Mouse (Mus musculus) Patski (cell line): ENCODE measurements at regions not wholly inside any gene's neighbourhood (a gene's known extent, or its start where the extent isn't known, plus 50 kb on each side); places are given as distances from the start of the nearest gene placed in this dataset.

Experiments used
- ATAC-seq: fragments of 100-300 bp; one replicate; pipeline ENCODE4 v1.8.0; 2021
- CTCF ChIA-PET: fragments of 350-600 bp; sonication (Branson Sonifier 250); formaldehyde crosslinking; loops from one replicate; lab custom pipeline; 2022; ENCODE audit warnings: inconsistent platforms; lab: Charles Lee
- POLR2A ChIA-PET: fragments of 350-600 bp; sonication (Branson Sonifier 250); formaldehyde crosslinking; loops from one replicate; lab custom pipeline; 2022; ENCODE audit warnings: antibody characterized with exemption, inconsistent platforms; lab: Charles Lee
- DNase-seq: peaks from one replicate; pipeline ENCODE4 v3.0.0-alpha.2; 2011; ENCODE audit warnings: low read depth, low spot score
- H3K27me3 ChIP-seq: fragments of 371-371 bp; one replicate; pipeline ENCODE4 v1.5.1; 2021
- CTCF ChIP-seq: fragments of 100-300 bp; IDR thresholded peaks from one replicate; pipeline ENCODE4 v1.5.1; 2021
- in situ Hi-C: fragments of 300-500 bp; cut with MboI; formaldehyde crosslinking; loops from 3 replicates; pipeline ENCODE4 v1.11.1; 2018; ENCODE audit warnings: low pct_unique_long_range_greater_than_20kb, mixed read lengths

DNA sequence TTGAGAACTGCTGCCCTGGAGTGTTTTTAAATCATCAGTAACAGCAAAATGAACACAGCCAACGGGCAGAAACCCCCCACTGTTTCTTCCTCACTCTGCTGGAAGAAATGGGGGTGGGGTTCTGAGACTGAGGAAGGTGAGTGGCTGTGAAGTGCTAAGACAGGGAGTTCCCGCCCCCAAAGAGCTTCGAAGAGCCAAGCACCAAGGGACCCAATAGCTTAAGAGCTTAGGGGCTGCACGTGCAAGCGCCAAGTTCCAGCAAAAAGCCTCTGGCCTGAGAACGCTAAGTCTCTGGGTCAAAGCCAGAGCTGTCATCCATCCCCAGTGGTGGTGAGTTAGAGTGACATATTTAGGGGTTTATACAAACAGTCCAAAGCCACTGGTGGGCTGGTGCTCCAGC, 55.1 kb upstream of the Pcbd1 start:
- no peak for TF ChIP-seq CTCF
- CTCF ChIA-PET, result no interaction called here
- POLR2A ChIA-PET, result no interaction called here
- H3K27me3 ChIP-seq, result no peaks in the 10 kb centered on the region
- in situ Hi-C loops, result no loop called here
- DNase-seq, result no peak
- ATAC-seq, result no peak

DNA sequence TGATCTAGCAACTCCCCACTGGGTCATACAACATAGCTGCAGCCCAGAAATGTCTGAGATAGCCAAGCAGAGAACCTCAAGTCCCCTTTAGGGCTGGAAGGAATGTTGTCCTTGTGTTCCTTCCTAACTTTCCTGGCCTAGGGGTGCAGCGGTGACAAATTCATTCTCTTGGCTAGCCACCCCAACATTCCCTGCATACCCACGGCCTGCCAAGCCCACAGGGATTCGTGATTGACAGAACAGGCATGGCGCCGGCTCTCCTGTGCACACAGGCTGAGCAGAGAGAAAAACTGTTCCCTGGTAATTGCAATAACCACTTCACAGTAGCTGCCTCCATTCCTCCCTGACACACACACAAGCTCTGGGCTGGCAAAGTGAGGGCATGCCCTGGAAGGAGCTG, 60.5 kb upstream of the Pcbd1 start:
- CTCF ChIA-PET, result interaction anchor here (1.2 kb wide), 1 partner anchor 10 kb away, joined by 3 read pairs; no protein-coding TSS in a partner anchor
- in situ Hi-C loops, result no loop called here
- POLR2A ChIA-PET, result no interaction called here
- DNase-seq (no peak), ATAC-seq (no peak)
- no peak for TF ChIP-seq CTCF
- H3K27me3 ChIP-seq, result no peaks in the 10 kb centered on the region

DNA sequence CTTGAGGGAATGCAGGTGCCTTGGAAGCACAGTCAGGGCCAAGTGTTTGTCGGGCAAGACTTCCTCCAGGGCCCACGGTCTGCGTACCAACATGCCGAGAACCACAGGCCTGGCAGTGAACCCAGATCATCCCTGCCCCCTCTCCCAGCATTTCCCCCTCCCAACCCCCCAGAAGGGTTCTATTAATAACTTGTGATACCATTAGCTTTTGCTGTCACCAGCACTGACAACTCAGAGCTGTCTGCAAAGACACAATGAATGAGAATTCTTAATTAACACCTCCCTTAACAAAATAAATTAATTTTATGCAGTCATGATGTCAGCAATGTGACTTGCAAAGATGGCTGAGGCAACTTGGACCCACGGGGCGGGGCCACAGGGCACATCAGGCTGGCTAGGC, 61.9 kb upstream of the Pcbd1 start:
- POLR2A ChIA-PET, result no interaction called here
- no peak for TF ChIP-seq CTCF
- no peak for ATAC-seq
- in situ Hi-C loops, result no loop called here
- CTCF ChIA-PET, result no interaction called here
- DNase-seq, result no peak
- H3K27me3 ChIP-seq, result no peaks in the 10 kb centered on the region

DNA sequence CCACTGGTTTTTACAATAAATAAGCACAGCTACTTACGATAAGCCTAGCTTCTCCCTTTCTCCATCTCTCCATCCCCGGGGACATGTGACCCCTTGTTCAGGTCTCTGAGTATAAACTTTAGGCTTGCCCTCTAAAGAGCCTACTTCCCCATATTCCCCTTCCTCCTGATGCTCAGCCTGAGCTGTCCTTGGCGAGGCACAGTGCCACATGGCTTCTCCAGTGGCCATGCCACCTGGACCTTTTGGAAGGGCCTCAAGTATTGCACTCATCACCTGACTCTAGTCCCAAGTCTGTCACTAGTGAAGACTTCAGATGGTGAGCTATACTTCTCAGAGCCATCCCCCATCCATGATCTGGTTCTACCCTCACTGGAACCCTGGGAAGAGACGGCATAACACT, 64.1 kb upstream of the Pcbd1 start:
- no peak for TF ChIP-seq CTCF
- DNase-seq (no peak), ATAC-seq (no peak)
- peaks cover 6% of the 10 kb centered on the region for H3K27me3 ChIP-seq
- in situ Hi-C loops, result no loop called here
- ChIA-PET CTCF (no interaction called here), POLR2A (no interaction called here)

DNA sequence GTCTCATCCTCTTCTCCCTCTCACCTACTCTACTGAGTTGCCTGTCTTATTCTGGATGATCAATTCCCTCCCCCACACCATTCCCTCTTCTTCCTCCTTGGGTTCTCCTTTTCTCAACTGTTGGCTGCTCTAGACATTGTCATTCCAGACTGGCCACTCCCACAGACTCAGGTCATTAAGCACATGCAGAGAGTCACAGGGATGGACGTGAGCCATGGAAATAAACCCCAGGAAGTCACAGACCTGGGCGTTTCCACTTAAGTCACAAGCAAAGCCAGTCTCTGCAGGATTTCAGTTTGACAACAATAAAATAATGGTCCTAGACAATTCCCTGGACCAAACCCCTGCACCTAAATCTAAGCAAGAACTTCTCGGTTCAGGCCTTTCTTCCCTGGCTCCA, 65.0 kb upstream of the Pcbd1 start:
- POLR2A ChIA-PET, result no interaction called here
- TF ChIP-seq CTCF, result no peak
- CTCF ChIA-PET, result no interaction called here
- peaks cover 11% of the 10 kb centered on the region for H3K27me3 ChIP-seq
- in situ Hi-C loops, result no loop called here
- no peak for ATAC-seq
- DNase-seq, result no peak

DNA sequence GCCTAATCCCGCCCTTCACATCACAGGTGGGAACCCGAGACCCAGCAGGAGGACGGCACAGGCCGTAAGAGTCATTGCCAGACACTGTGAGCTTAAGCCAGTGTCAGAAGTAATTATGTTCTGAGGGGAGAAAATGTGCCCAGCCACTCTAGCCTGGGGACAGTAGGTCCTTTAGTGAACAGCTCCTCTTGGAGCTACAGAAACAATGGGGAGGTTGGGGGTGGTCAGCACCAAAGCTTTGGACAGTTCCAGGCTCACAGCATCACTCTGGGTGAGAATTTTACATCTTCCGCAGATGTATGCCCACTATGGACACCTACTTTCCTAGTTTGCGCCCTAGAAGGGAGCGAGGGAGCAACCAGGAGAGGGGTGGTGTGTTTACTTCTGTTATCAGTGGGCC, 65.7 kb upstream of the Pcbd1 start:
- ATAC-seq (peak; percentile 15), DNase-seq (no peak)
- in situ Hi-C loops, result no loop called here
- TF ChIP-seq CTCF, result no peak
- ChIA-PET POLR2A (no interaction called here), CTCF (no interaction called here)
- H3K27me3 ChIP-seq, result peaks cover 11% of the 10 kb centered on the region

DNA sequence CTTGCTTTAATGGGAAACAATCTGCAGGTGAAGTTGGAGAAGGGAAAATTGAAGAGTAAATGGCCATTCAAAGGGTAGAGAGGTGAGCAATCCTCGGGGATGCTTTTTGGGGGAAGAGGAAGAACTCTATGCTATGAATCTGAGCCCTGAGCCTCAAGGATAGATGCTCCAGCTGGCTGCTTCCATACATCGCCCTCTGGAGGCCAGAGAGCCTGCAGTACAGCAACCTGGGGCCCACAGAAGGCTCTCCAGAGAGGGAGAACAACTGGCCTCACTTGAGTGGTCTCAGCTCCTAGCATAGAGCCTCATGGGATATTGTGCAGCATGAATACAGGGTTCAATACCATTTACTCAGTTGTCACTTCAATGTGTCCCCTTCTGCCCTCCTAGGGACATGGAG, 69.6 kb upstream of the Pcbd1 start:
- TF ChIP-seq CTCF, result no peak
- CTCF ChIA-PET, result no interaction called here
- in situ Hi-C loops, result no loop called here
- peaks cover 11% of the 10 kb centered on the region for H3K27me3 ChIP-seq
- DNase-seq (no peak), ATAC-seq (no peak)
- POLR2A ChIA-PET, result no interaction called here

DNA sequence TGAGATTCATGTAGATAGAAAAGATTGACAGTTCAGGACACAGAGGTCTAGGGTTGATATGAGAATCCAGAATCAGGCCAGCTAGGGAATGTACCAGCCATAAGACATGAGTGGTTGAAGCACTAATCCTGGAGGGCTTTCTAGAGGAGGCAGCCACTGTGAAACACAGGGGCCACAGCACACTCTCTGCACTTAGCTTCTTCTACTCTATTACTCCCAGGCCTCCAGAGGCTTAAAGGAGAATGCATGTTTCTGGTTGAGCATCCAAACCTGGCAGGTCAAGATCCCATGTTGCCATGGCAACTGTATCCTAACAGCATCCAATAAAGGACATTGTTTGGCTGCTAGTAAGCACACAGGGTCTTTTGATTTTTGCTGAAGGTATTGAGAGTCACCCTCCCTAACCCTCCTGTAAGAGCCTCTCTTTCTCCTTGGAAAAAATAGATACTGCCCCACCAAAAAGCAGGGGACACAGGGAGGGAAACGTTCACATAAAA, 76.9 kb upstream of the Pcbd1 start:
- DNase-seq (no peak), ATAC-seq (no peak)
- H3K27me3 ChIP-seq, result peaks cover 5% of the 10 kb centered on the region
- in situ Hi-C loops, result no loop called here
- POLR2A ChIA-PET, result no interaction called here
- CTCF ChIA-PET, result no interaction called here
- no peak for TF ChIP-seq CTCF

DNA sequence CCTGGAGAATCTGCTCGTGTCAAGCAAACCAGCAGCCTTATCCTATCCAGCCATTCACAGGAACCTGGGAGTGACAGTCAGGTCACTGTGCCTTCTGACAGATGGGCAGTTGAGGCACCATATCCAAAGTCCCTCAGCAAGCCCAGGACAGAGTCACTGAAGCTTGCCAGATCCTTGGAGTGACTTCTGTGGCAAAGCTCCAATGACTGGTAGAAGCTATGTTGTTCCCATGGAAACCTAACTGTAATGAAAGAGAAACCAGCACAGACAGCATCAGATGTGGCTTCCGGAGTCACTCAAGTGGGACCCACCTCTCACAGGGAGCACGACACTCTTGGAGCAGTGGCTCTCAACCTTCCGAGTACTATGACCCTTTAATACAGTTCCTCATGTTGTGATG, 78.4 kb upstream of the Pcbd1 start:
- in situ Hi-C loops, result no loop called here
- POLR2A ChIA-PET, result no interaction called here

DNA sequence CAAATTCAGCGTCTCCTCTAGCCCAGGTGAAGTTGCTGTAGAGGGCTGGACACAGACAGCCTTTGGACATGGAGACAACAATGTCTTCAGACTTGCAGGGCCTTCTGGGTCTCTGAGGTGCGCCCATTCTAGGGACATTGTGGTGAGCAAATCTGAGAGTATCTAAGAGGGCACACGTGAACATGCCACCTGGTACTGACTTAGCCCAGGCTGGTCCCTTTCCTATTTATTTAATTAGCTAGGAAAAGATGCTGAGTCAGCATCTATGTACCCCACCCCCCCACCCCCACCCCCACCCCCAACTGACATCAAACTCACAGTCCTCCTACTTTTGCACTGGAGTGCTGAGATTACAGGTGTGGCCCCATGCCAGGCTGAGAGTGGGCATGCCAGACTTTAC, 81.7 kb upstream of the Pcbd1 start:
- ChIA-PET POLR2A (no interaction called here), CTCF (no interaction called here)
- no peak for ATAC-seq
- TF ChIP-seq CTCF, result no peak
- in situ Hi-C loops, result no loop called here
- H3K27me3 ChIP-seq, result peaks cover 4% of the 10 kb centered on the region
- no peak for DNase-seq

More for the DNA sequence above, 78.4 kb upstream of the Pcbd1 start:
- DNase-seq (no peak), ATAC-seq (no peak)
- no peak for TF ChIP-seq CTCF
- peaks cover 5% of the 10 kb centered on the region for H3K27me3 ChIP-seq
- CTCF ChIA-PET, result no interaction called here

DNA sequence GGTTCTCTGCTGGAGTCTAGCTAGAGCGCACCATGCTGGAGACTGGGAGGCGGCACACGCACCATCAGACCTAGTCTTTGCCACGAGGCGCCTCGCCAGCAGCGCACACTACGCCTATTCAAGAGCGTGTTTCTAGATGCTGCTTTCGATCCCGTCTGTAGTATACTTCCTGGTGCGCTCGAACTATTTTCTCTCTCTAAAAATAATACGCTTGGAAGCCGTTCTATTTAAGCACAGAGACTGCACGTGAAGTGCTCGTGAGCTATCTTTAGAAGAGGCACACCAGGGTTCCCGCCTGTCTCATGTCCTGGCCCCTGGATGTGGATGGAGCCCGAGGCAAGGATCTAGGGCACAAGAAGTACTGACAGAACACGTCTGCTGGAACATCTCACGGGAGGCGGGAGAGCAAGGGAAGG, 87.4 kb upstream of the Pcbd1 start:
- DNase-seq (no peak), ATAC-seq (no peak)
- in situ Hi-C loops, result no loop called here
- H3K27me3 ChIP-seq, result no peaks in the 10 kb centered on the region
- ChIA-PET CTCF (interaction anchor here (1.5 kb wide), 1 partner anchor 16 kb away, joined by 3 read pairs; no protein-coding TSS in a partner anchor), POLR2A (no interaction called here)
- TF ChIP-seq CTCF, result no peak

DNA sequence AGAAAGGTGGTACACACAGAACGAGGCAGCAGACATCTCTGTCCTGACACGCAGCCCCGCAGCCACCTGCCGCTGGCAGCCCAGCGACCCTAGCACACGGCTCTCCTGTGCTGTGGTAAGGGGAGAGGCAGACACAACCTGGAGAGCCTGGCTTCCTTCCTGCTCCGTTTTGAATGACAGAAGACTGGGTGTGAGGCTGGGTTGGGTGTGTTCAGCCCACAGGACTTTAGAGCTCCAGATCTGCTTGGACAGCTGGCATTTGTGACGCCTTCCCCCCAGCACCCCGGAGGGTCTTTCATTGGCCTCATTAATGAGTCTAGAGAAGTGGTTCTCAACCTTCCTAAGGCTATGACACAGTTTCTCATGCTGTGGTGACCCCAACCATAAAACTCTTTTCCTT, 91.7 kb upstream of the Pcbd1 start:
- H3K27me3 ChIP-seq, result peaks cover 21% of the 10 kb centered on the region
- no peak for DNase-seq
- POLR2A ChIA-PET, result no interaction called here
- in situ Hi-C loops, result no loop called here
- ATAC-seq, result no peak
- TF ChIP-seq CTCF, result no peak
- CTCF ChIA-PET, result no interaction called here
